Mouse (Mus musculus) right cerebral cortex, adult 2 months (tissue): ENCODE measurements around the gene Tmem106c.

Experiments used
- DNase-seq, 2 experiments: peaks; one replicate each; pipeline ENCODE4 v3.0.0; 2021 to 2022; ENCODE audit warnings: low spot score in 2 of 2

Tmem106c gene

DNA sequence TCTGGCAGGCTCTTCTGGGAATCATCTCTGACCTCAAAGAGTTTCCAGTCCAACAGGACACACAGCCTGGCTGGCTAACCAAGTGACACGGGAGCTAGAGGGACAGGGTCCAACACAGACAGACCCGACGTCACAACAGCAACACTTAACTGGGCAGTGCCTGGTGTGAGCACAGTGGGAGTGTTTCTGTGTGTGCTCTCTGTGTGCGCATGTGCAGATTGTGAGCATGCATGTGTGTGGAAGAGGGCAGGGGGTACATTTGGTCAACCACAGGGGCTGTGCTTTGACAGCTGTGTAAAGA lies 11.2 kb upstream of the Tmem106c start:
- DNase-seq: no peak

GRCm38 (mm10) chr15:97954671-97955070 lies 9.3 kb upstream of the Tmem106c start:
- DNase-seq: no peak

DNA sequence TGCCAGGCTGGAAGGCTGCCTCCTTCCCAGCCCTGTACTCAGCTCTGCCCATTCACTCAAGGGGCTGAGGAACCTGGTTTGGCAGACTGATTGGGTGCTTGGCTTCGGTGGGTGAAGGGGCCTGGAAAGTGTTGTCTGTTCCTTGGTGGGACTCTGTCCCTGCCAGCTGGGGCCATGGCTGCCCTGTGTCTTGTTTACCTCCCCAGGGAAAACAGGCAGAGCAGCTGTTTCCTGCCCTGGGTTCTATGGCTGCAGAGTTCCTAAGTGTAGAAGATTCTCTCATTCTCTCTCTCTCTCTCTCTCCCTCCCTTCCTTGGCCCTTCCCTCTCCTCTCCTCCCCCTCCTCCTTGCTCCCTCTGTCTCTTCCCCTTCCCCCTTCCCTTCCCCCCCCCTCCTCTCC lies 8.7 kb upstream of the Tmem106c start:
- no peak for DNase-seq

DNA sequence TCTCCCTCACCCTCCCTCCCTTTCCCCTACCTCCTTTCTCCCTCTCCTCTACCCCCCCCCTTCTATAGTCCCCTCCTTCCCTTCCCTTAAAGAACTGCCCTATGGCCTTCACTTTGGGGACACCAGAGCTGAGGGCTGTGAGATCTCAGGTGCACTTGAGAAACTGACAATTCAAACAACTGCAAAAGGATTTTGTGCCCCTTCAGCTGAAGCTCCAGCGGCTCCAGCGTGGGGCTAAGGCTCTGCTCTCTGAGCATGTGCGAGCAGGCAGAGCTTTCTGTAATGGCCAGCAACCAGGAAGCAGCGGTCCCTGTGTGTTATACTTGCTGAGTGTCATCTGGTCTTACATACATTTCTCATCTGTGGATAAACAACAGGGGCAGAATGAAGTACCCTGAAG lies 8.3 kb upstream of the Tmem106c start:
- no peak for DNase-seq

DNA sequence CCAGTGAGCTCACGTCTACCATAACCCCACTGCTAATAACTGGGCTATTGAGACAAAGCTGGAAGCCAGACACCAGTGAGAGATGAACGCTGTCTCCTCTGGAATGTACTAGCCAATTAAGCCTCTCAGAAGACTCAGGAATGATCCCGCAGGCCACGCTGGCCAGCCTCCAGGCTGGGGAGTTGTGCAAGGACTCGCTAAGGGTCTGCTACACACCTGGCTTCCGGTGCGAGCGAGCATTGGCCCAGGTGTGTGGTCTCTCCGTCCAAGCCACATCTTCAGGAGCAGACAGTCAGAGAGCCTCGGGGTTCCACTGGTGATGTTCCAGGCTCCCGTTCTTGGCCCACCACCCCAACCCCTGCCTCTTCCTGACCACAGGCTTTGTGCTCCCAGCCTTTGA lies 7.6 kb upstream of the Tmem106c start:
- DNase-seq: no peak

- DNase-seq: peak in 1 of 2 experiments; percentile 25
Observed at GRCm38 (mm10) chr15:97963329-97963988, 541 bp upstream of the Tmem106c start.

GRCm38 (mm10) chr15:97964836-97965187 lies 812 bp downstream of the Tmem106c start:
- DNase-seq: no peak

DNA sequence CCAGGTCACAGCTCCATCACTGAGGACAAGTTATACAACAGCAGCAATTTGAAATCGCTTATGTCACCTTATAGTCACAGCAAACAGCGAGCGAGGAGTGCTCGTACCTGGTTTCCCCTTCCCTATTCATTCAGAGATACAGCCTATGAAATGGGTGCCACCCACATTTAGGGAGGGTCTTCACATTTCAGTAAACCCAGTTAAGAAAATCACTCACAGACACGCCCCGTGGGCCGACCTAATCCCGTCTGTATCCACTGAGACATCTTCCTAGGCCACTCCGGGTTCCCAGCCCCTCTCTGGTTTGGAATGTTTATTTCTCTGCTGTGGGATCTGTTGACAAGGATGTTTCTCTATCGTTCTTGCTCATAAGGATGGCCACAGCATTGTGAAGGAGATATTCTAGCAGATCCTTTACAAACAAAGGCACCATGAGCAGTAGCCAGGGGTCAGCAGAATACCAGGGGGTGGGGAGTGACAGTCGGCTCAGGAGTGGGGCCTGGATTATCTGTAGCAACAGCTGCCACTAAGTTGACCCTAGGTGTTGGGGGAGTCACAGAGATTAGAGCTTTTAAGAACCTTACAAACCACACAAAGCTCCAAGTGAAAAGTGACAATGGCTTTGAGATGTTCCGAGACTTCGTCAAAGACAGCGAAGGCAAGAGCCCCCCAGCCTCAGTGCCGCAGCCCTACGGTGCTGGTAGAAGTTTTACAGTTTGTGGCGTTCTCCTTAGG lies 1.5 kb downstream of the Tmem106c start:
- no peak for DNase-seq

DNA sequence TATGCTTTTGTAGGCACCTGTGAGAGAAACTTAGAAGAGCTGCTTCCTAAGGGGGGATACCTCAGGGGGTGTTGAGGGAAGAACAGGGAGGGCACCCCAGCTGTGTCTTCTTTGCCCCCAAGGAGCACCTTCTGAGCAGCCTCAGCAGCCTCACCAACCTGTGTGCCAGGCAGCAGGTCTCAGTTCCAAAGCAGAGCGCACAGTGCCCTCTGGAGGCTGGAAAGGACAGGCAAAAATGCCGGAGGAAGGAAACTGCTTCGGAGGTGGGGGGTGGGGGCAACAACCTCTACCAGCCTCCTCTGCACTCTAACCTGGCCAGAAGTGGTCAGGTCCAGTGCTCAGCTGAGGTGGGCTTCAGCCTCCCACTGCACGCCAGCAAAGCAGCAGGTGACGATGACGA lies 6.3 kb downstream of the Tmem106c start:
- peak; percentile 42 to 44 for DNase-seq

GRCm38 (mm10) chr15:97972580-97972979 lies 8.6 kb downstream of the Tmem106c start:
- no peak for DNase-seq

DNA sequence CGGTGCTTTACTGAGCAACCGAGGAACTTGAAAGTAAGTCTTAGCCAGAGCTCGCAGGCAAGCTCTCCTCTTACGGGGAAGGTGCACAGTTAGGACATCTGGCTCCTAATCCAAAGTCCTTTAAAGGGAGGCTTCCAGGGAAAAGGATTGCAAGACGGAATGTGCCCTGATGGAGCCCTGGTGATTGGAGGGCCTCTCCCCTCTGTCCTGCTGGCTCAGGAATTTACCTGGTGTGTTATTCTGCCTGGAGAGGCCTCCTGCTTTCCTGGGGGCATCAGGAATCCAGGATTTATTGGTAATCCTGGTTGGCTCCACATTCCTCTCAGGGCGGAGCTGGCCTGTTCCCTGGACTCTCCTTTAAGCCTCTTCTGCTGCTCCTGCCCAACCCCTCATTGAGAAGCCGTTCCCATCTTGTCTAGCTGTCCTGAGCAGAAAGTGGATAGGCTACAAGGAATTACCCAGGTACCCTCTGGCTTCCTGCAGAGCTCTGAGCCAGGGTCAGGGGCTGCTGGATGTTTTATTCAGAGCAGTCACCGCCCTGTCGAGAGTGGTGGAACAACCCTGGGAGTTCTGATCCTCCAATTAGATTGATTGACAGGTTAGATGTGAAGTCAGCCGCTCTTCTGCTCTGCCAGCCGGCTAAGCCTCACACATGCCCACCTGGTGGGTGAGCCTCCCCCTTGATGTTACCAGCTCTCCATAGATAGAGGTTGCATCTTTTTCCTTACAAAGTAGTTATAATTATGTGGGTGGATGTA lies 9.4 kb downstream of the Tmem106c start:
- DNase-seq: no peak

DNA sequence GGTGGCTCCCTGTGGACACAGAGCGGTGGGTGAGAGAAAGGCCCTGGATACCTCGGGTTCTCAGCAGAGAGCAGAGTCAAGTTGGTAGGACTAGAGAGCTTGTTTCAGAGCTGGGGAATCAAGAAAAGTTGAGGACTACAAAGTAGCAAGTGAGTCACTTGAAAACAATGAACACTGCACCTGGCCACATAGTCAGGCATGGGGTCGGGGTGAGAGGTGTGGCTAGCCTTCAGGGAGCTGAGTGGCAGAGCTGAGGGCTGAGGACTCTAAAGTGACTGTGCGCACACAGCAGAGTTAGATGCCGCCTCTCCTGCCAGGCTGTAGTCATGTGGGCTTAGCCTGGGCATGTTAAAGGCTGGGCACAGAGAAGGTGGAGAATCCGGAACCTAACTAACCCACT lies 17.6 kb downstream of the Tmem106c start:
- no peak for DNase-seq

- DNase-seq: no peak
Observed at GRCm38 (mm10) chr15:97989544-97989943, 25.5 kb downstream of the Tmem106c start.

- DNase-seq: no peak
Observed at GRCm38 (mm10) chr15:97990124-97990523, 26.1 kb downstream of the Tmem106c start.

DNA sequence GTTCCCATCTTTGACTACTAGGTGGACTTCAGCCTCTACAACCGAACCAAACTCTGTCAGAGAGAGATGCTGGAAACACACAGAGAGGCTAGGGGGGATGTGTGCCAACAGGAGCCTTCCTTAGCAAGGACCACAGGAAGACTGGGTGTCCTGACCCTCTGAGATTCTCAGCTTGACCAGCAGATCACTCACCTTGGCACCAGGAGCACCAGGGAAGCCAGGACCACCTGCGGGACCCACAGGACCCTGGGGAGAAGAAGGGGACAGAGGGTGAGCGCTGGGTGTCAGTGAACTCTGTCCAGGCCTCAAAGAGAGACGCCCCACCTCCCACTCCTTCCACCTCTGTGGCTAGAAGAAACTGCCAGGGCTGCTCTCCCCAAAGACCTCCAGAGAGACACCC lies 26.7 kb downstream of the Tmem106c start:
- no peak for DNase-seq

DNA sequence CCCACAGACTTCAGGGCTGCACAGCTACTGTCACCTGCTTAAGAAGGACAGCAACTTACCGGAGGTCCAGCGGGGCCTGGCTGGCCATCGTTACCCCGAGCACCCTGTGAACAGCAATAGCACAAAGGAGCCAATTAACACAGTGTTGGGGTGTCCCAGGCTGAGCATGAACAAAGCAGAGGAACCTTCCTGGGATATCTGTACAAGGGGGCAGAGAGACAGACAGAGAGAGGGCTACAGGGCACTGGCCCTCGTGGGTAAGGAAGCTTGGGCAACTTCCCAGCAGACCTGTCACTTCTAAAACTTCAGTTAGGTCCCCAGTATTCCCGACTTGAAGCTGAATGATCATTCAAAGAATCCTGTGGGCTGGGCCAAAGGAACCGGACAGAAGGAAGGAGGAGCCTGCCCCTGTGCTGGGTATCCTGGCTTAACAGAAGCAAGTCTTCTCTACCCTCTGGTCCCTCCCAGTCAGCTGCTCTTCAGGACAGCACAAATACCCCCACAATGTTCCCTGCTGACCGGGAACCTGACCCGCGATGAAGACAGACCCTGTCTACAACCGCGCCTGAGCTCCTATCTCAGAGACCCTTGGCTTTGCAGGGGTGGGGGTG lies 27.4 kb downstream of the Tmem106c start:
- no peak for DNase-seq

- DNase-seq: no peak
Observed at GRCm38 (mm10) chr15:97992027-97992711, 28.2 kb downstream of the Tmem106c start.

DNA sequence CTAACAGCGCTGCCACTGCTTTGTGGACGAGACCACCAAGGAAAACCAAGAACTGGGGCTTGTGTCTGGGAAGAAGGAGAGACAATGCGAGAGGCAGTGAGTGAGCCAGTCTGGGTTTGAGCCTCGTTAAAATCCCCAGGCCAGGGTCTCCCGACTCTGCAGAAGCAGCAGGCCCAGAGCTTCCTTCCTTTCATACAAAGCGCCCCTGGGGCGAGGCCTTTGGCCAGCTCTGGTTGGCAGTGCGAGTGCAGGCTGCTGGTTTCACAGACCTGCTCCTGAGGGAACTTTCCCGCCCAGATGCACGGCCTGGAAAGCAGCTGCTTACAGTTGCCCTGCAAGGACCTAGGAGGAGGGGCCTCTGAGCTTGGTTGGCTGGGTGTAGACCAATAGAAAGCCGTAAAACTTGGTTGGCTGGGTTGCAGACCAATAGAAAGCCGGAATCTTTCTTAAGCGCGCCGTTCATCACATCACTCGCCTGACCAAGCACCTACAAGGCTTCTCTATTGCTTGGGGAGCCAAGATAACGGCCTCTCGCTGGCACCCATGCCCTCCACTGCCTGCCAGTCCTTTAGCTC lies 28.8 kb downstream of the Tmem106c start:
- DNase-seq: peak; percentile 74 to 80

DNA sequence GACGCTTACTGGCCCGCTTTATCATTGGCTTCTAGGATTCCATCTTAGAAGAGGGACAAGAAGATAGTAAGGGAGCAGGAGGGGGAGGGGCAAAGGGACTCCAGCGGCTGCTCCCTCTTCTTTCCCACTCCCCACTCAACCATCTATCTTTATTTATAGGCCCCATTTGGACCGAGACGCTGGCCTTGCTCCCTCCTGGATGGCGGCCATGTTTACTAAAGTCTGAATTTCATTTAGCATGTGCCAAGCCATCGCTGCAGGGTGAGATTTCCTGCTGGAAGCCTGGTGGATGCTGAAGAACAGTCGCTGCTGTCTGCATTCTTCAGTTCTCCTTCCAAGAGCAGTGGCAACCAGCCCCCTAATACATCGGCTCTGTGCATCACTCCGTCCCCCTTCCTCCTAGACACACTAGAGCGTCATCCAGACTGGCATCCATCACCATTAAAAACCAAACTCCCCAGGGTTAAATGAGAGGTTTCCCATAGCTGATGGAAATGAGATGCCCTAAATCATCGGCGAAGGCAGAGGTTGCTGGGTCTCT lies 32.8 kb downstream of the Tmem106c start:
- DNase-seq: peak in 1 of 2 experiments; percentile 13

- DNase-seq: no peak
Observed at GRCm38 (mm10) chr15:97999546-97999945, 35.5 kb downstream of the Tmem106c start.

- no peak for DNase-seq
Observed at GRCm38 (mm10) chr15:97999991-98000390, 36.0 kb downstream of the Tmem106c start.
